Mouse (Mus musculus) cerebellum, adult 2 months (tissue): ENCODE measurements at regions not wholly inside any gene's neighbourhood (a gene's known extent, or its start where the extent isn't known, plus 50 kb on each side); places are given as distances from the start of the nearest gene placed in this dataset.

Experiments
- CTCF ChIP-seq: fragments of 200-500 bp; IDR thresholded peaks from 2 replicates; pipeline ENCODE4 v1.5.1; 2011; ENCODE audit warnings: low read depth, mild to moderate bottlenecking, control low read depth, low read length, moderate library complexity, borderline replicate concordance; ENCODE audit not compliant: insufficient read depth
- POLR2A ChIP-seq: fragments of 200-500 bp; IDR thresholded peaks from 2 replicates; pipeline ENCODE4 v1.6.1; 2011; ENCODE audit warnings: low read length, control low read depth, borderline replicate concordance; ENCODE audit not compliant: insufficient read depth

DNA sequence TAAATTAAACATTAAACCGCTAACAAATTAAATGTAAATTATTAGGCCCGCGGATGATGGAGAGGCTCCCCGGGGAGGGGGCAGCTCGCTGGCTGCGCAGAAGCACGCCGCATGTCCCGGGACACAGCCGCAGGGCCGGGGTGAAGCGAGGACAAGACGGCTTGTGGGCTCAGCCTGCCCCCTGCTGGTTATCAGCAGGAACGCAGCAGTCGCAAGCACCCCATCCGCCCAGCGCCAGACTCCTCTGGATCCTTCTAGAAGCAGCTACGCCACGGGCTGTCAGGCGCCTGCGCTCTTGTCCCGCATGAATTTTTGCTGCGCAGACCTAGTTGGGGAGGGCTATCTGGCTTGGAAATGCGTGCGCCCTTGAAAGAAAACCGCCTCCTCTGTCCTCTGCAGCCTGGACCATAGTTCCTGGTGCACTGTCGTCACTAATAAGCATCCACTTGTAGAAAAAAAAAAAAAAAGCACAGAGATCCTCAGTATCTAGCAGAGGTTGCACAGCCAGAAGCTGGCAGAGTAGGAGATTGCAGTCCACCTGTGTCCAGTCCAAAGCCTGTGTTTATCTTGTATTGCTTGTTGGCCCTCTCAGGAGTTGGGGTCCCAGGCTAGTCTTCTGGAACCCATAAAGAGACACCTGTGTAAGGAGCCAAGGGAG, 73.4 kb upstream of the Ppp2r5c start:
- TF ChIP-seq CTCF = peak; percentile 87
- no peak for TF ChIP-seq POLR2A
